Mouse (Mus musculus): ENCODE results near the gene Arcn1. TPM values are rescaled to one million over a fixed set of nuclear protein-coding genes. Genes with fewer than 3 reads are reported as not detected.
A peak's percentile ranks its signal among the peaks of the same experiment; 100 is the strongest.

Arcn1 gene
- polyA plus RNA-seq, 1 experiment = 57.7 TPM

DNA sequence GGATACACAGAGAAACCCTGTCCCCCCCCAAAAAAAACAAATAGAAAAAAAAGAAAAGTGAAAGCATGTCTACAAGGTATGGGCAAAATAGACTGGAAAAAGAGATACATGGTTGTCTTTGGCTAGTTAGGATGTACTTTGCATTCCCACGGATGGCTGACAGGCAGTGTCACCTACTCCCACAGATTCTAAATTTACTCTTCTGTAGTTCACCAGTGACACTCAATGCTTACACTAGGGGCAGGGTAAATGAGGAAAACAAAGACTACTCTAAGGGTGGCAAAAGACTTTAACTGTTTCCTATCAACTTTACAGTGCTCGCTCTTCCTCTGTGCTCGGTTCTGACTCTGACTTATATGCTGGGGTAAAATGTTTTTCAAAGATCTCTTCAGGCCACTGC lies 21.0 kb downstream of the Arcn1 start:
- DNase-seq (ENCODE audit: extremely low spot score in 1 of 2, low spot score in 1 of 2) = peak in 1 of 2 experiments; percentile 26

- no peak for DNase-seq (ENCODE audit: extremely low spot score in 1 of 2, low spot score in 1 of 2)
These were observed 22.3 kb downstream of the Arcn1 start for GRCm38 (mm10) chr9:44745371-44745770.

DNA sequence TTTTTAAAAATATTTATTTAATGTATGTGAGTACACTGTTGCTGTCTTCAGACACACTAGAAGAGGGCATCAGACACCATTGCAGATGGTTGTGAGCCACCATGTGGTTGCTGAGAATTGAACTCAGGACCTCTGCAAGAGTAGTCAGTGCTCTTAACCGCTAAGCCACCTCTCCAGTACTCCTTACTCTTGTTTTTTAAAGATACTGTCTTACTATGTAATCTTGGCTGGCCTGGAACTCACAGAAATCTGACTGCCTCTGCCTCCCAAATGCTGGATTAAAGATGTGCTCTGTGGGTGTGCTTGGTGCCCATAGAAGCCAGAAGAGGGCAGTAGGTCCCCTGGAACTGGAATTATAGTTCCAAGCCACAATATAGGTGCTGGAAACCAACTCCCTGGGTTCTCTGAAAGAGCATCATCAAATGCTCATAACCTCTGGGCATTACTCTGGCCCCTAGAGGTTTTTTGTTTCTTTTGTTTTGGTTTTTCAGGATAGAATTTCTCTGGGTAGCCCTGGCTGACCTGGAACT lies 26.9 kb downstream of the Arcn1 start:
- no peak for DNase-seq (ENCODE audit: extremely low spot score in 1 of 2, low spot score in 1 of 2)

- no peak for DNase-seq (ENCODE audit: extremely low spot score in 1 of 2, low spot score in 1 of 2)
These were observed 30.2 kb downstream of the Arcn1 start for GRCm38 (mm10) chr9:44737240-44737949.

DNA sequence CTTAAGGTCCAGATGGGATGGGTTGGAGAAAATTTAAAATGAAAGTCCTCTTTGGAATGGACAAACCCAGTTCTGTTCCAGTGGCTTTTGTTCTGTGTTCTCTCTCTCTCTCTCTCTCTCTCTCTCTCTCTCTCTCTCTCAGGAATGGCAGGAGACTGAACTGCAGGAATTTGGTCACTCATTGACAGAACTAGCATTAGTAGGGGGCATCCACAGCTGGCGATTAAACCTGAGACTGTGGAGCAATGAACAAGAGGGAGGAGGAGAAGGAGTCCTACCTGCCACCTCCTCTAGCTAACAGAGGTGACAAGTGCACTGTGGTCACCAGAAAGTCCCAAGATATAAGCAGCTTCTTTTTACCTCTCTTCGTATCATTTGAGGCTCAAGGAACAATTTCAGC lies 31.3 kb downstream of the Arcn1 start:
- DNase-seq (ENCODE audit: extremely low spot score in 1 of 2, low spot score in 1 of 2) = no peak

- no peak for DNase-seq (ENCODE audit: extremely low spot score in 1 of 2, low spot score in 1 of 2)
These were observed 31.8 kb downstream of the Arcn1 start for GRCm38 (mm10) chr9:44735886-44736285.

DNA sequence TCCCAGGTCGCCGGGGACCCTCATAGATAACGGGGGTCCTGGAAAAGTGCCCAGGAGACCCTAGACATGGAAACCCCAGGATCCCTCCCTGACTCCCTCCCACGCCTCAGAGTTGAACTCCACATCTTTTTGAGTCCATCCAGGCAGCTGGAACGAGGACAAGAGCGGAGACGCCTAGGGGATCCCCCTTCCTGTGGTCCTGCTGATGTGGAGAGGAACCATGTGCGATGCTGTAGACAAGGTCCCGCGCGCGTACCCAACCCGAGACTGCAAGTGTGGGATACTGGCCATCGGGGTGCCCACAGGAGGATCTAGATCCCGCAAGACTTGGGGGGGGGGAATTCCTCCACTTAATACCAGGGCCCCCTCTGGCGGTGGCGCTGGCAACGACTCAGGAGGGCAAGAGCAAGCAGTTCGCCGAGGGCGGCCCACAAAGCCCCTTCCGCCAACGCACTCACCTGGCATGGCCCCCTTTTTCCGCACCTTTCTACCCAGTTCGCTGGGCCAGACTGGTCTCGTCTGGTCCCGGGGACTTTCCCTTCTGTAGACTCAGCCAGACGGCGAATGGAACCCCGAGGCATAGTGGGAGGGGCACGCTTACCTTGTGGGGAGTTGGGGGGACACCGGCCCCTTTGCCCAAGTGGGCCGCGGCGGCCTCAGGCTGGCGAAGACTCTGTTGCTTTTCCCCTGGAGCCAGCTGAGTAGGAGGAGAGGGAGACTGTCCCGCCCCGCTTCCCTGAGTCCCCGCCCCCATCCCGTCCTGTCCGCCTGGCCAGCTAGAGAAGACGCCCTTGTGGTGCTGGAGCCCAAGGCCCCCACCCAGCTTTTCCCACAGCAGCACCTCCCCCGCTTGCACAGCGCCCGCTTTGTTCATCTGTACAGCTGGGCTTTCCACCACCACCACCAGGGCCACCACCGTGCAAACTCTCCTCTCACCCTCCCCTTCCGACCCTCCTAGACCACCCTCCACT lies 32.8 kb downstream of the Arcn1 start, which contains the start of gene Phldb1:
Phldb1 (minus strand) TSS at position 675 of the 971 bp plus-strand sequence.
- peak; percentile 46 to 50 for DNase-seq (ENCODE audit: extremely low spot score in 1 of 2, low spot score in 1 of 2)

DNA sequence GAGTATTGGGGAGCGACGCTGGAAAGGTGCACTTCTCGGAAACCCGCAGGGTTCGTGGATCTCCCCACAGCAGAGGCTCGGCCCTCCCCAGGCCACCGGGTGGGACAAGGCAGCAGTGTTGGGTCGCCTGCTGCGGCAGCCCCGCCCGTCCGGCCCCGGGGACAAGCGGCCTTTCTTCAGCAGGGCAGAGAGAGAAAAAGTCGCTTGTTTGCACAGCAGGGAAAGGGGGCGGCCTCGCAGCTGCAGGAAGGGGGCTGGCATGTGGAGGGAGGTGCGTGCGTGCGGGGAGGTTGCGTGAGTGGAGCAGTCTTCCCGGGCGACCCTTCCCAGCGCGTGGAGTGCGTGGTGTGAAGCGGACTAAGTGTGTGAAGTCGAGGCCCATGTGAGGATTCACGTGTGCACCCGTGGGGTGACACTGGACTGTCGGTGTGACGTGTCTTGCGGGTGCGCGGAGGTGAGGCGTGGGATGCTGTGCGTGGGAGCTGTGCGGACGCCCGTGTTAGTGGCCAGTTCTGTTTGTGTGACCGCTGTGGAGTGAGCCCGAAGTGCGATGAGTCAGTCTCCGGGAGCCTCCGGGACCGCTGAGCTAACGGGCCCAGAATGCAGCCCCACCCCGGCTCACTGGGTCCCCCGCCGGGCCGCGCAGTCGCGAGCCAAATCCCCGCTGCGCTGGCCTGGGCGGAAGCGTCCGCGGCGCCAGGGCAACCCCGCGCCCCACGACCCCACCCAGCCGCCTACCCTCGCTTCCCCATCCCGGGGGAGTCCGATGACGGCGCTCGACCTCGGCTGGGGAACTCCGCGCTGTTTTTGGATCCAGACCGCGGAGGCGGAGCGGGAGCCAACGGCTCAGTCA lies 33.7 kb downstream of the Arcn1 start:
- DNase-seq (ENCODE audit: extremely low spot score in 1 of 2, low spot score in 1 of 2) = peak in 1 of 2 experiments; percentile 60

GRCm38 (mm10) chr9:44732921-44733530 lies 34.6 kb downstream of the Arcn1 start:
- no peak for DNase-seq (ENCODE audit: extremely low spot score in 1 of 2, low spot score in 1 of 2)

GRCm38 (mm10) chr9:44732130-44732549 lies 35.5 kb downstream of the Arcn1 start:
- no peak for DNase-seq (ENCODE audit: extremely low spot score in 1 of 2, low spot score in 1 of 2)

GRCm38 (mm10) chr9:44727441-44727840 lies 40.2 kb downstream of the Arcn1 start:
- no peak for DNase-seq (ENCODE audit: extremely low spot score in 1 of 2, low spot score in 1 of 2)

DNA sequence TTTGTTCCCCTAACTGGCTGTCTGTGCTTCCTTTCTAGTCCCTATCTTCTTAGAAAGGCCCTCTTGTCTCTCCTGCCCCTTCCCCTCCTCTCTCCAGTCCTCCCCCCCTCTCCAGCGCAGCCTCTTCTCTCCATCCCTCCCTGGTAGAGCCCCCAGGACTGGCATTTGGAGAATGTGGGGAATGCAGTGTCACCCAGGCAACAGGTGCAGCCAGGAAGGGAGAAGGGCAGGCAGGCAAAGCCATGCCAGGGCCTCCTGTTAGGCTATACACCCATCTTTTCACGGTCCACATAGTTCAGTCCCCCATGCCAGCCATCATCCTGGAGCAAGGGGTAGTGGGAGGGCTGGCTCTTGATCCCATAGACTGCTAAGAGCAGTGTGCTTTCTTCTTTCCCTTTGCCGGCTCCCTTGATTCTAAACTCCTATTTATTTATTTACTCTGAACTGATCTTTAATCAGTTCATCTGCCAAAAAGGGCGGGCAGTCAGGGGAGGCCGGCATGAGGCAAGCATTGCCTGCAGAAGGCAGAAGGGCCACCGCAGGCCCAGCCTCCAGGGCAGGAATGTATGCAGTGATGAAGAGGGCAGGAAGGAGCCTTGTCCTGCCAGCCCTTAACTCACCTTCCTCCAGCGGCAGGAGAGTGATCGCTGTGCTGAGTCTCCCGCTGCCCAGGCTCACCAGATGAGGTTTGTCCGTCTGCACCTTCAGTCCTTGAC lies 41.1 kb downstream of the Arcn1 start:
- no peak for DNase-seq (ENCODE audit: extremely low spot score in 1 of 2, low spot score in 1 of 2)

- DNase-seq (ENCODE audit: extremely low spot score in 1 of 2, low spot score in 1 of 2) = no peak
These were observed 43.0 kb downstream of the Arcn1 start for GRCm38 (mm10) chr9:44724665-44725064.

GRCm38 (mm10) chr9:44724223-44724622 lies 43.4 kb downstream of the Arcn1 start:
- DNase-seq (ENCODE audit: extremely low spot score in 1 of 2, low spot score in 1 of 2) = peak; percentile 45 to 66

DNA sequence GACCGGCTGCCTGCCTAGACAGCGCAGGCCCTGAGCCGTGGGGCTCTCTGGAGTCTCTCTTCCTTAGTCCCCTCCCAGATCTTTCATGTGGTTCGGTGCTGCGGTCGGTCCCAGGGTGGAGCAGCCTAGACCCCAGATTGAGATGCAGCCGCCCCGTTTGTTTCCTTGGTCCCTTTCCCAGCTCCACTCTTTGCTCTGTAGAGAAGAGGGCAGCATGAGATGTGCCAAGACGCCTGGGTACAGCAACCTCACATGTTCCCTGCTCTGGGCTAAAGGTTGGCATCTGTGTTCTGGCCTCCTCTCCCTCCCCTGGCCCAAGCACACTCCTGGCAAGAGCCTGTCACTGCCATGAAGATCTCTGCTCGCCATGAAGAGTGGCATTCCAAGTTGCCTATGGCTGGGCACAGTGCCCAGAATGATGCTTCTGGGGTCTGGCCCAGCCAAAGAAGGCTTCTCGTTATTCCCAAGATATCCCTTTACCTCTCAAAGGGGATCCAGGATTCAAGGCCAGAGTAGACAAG lies 44.1 kb downstream of the Arcn1 start:
- DNase-seq (ENCODE audit: extremely low spot score in 1 of 2, low spot score in 1 of 2) = no peak

DNA sequence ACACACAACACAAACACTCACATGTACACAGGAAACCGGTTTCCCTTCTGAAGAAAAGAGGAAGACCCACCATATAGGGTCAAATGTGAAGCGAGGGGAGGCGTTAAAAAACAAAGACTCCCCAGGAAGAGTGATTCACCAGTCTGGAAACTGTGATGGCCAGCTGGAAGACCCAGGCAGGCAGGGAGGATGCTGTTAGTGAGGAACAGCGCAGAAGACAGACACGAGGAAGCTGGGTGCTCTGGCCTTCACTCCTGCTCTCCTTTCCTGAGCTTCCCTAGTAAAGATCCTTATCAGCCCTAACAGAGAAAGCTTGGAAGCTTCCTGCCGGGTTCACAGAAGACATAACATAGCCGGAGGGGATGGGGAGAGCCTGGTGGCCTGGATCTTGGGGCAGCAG lies 44.6 kb downstream of the Arcn1 start:
- no peak for DNase-seq (ENCODE audit: extremely low spot score in 1 of 2, low spot score in 1 of 2)

GRCm38 (mm10) chr9:44722575-44722974 lies 45.1 kb downstream of the Arcn1 start:
- no peak for DNase-seq (ENCODE audit: extremely low spot score in 1 of 2, low spot score in 1 of 2)

DNA sequence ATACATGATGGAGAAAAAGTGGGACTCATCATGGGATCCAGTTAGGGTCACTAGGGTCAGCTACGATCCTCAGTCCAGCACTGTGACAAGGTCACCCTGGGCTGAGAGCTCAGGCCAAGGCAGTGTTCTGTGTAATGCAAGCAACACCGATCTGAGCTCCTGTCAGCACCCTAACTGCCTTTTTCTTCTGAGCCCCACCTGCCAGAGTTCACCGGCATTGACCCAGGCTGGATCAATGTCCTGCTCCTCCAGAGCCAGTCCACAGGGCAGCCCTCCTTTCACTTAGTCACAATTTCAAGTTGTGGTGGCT lies 45.8 kb downstream of the Arcn1 start:
- DNase-seq (ENCODE audit: extremely low spot score in 1 of 2, low spot score in 1 of 2) = no peak

Measured in frontal cortex, adult 2 months (tissue).